Mouse (Mus musculus) cortical plate, adult 2 months (tissue): Measurements from ENCODE around the gene H2afv. TPM values are rescaled to one million over a fixed set of nuclear protein-coding genes. Genes with fewer than 3 reads are reported as not detected.
"Not testable (repeated sequence)": the region's sequence is repeated elsewhere in the genome, so short reads cannot be mapped to it uniquely, and the experiment has no call there.

Source experiments
- H3K27ac ChIP-seq: fragments of 200-500 bp; 2 replicates; pipeline ENCODE4 v1.5.1; 2012; ENCODE audit warnings: low read length, control low read depth, inconsistent platforms; ENCODE audit not compliant: insufficient read depth
- H3K4me1 ChIP-seq: fragments of 200-500 bp; 2 replicates; pipeline ENCODE4 v1.6.1; 2011; ENCODE audit warnings: low read length; ENCODE audit not compliant: control insufficient read depth, insufficient read depth
- H3K4me3 ChIP-seq: fragments of 200-500 bp; 2 replicates; pipeline ENCODE4 v1.5.1; 2011; ENCODE audit warnings: mild to moderate bottlenecking, low read length, control low read depth; ENCODE audit not compliant: insufficient read depth
- CTCF ChIP-seq: fragments of 200-500 bp; IDR thresholded peaks from 2 replicates; pipeline ENCODE4 v1.5.1; 2011; ENCODE audit warnings: mild to moderate bottlenecking, control low read depth, low read length; ENCODE audit not compliant: insufficient read depth; ENCODE audit errors: extremely low read depth
- POLR2A ChIP-seq: fragments of 200-500 bp; IDR thresholded peaks from 2 replicates; pipeline ENCODE4 v1.6.1; 2011; ENCODE audit warnings: mild to moderate bottlenecking, low read length, control low read depth; ENCODE audit not compliant: insufficient read depth; ENCODE audit errors: extremely low read depth
- polyA plus RNA-seq: library from polyadenylated mRNA; depleted of rRNA; stranded (reverse); fragments of >200 nt; gene quantifications from 2 replicates; pipeline ENCODE4 v1.2.3, GENCODE M21; 2012

H2afv gene
- polyA plus RNA-seq, 1 experiment: 83.3 TPM

- H3K27ac ChIP-seq: no peak overlapping the region
- TF ChIP-seq CTCF: no peak
- no peaks in the 10 kb centered on the region; the same call in 1 of the 2 replicates for H3K4me1 ChIP-seq
- peak overlapping the region; percentile 60; the same call in 1 of the 2 replicates for H3K4me3 ChIP-seq
These were observed 1.1 kb downstream of the H2afv start for GRCm38 (mm10) chr11:6443102-6443501.

DNA sequence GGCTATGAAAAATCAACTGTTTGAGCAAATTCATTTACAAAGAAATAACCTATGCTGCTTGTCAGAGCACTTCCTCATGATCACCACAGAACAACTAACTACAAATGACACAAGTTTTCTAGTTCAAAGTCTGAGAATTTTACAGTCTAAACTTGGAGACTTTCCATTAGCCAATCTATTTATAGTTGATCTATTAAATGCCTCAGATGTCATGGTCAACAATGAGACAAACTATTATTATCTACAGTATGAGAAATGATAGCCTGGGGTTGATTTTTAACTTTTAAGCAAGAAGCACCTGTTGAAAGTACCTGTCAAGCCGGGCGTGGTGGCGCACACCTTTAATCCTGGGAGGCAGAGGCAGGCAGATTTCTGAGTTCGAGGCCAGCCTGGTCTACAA is 1.7 kb downstream of the H2afv start:
- H3K27ac ChIP-seq: no peak overlapping the region
- TF ChIP-seq CTCF (no peak), POLR2A (no peak)
- no peaks in the 10 kb centered on the region; the same call in 1 of the 2 replicates for H3K4me1 ChIP-seq
- no peak overlapping the region for H3K4me3 ChIP-seq

DNA sequence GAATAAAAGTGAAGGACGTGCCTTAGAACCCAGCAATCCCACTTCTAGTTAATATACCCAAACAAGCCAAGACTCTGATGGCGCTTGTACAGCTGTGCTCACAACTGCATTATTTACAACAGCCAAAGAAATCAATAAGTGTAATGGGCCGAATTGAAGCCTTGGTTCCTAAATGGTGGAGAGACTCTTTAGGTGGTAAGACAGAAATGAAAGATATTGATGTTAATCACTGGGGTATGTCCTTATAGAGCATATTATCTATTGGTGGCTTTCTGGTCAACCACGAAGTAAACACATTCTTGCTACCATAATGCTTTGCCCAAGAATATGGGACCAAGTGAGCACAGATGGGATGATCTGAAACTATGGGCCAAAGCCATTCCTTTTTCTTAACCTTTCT is 4.1 kb downstream of the H2afv start:
- no peak overlapping the region for H3K27ac ChIP-seq
- no peak overlapping the region for H3K4me3 ChIP-seq
- TF ChIP-seq POLR2A: no peak
- no peak for TF ChIP-seq CTCF
- no peaks in the 10 kb centered on the region; the same call in 1 of the 2 replicates for H3K4me1 ChIP-seq

DNA sequence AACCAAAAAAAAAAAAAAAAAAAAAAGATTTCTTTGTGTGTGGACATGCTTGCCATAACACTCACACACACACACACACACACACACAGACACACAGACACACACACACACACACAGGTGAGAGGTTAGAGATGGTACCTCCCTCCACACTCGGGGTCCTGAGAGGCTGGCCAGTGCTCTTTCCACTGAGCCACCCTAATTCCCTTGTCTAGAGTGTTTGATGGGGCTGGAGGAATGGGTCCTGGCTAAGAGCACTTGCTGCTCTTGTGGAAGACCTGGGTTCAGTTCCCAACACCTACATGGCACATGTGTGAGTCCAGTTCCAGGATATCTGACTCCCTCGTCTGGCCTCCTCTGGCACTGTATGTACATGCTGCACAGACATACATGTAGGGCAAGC is 6.6 kb downstream of the H2afv start:
- TF ChIP-seq CTCF (no peak), POLR2A (no peak)
- no peak overlapping the region for H3K27ac ChIP-seq

GRCm38 (mm10) chr11:6436442-6436841 is 7.8 kb downstream of the H2afv start:
- Histone ChIP-seq H3K4me3 (no peak overlapping the region), H3K27ac (no peak overlapping the region), H3K4me1 (no peaks in the 10 kb centered on the region)
- TF ChIP-seq POLR2A (no peak), CTCF (peak; percentile 58)

More for the DNA sequence above, 6.6 kb downstream of the H2afv start:
- H3K4me1 ChIP-seq: no peaks in the 10 kb centered on the region
- no peak overlapping the region for H3K4me3 ChIP-seq

DNA sequence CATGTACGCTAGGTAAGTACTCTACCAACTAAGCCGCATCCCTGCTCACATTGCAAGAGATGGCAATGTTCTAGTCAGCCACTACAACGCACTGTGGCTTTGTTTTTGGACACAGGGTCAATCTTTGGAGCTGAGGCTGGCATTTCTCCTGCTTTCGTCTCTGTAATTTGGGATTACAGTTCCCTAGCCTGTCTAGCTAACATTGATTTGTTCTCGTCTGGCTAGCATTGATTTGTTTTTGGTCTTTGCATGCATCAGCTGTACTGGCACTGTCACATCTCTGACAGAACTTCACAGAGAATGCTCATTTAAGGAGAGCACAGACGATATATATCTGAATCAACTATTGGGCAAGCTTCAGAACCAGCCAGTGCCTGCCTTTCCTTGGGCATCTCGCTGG is 14.1 kb downstream of the H2afv start:
- H3K4me3 ChIP-seq: no peak overlapping the region
- no peak overlapping the region for H3K27ac ChIP-seq
- H3K4me1 ChIP-seq: no peaks in the 10 kb centered on the region
- no peak for TF ChIP-seq CTCF
- no peak for TF ChIP-seq POLR2A

GRCm38 (mm10) chr11:6420722-6421350 is 23.4 kb downstream of the H2afv start:
- no peak overlapping the region for H3K27ac ChIP-seq
- TF ChIP-seq POLR2A (peak; percentile 17; the same call in 1 of the 2 replicates), CTCF (no peak)
- no peak overlapping the region for H3K4me3 ChIP-seq
- H3K4me1 ChIP-seq: peaks cover 2% of the 10 kb centered on the region; the same call in 1 of the 2 replicates

DNA sequence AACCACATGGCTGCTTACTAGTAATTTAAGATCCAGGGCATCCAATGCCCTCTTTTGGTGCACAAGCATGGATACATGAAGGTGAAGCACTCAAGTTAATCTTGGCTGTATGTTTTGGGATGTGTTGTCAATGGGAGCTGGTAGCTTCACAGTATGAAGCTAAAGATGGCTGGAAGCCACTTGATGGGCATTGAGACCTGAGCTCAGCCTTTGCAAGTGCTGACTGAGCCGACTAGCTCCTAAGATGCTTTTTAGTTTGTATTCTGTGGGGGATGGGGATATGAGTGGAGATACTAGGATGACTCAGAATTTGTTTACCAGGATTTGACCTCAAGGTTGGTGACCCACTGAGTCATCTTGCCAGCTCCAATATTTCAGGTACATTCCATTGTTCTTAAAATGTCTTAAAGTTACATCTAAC is 23.9 kb downstream of the H2afv start:
- H3K27ac ChIP-seq: no peak overlapping the region
- TF ChIP-seq CTCF (no peak), POLR2A (no peak)
- no peak overlapping the region for H3K4me3 ChIP-seq
- H3K4me1 ChIP-seq: peaks cover 2% of the 10 kb centered on the region; the same call in 1 of the 2 replicates

GRCm38 (mm10) chr11:6419156-6419555 is 25.1 kb downstream of the H2afv start:
- not testable (repeated sequence) for H3K4me3 ChIP-seq, H3K4me1 ChIP-seq, H3K27ac ChIP-seq

DNA sequence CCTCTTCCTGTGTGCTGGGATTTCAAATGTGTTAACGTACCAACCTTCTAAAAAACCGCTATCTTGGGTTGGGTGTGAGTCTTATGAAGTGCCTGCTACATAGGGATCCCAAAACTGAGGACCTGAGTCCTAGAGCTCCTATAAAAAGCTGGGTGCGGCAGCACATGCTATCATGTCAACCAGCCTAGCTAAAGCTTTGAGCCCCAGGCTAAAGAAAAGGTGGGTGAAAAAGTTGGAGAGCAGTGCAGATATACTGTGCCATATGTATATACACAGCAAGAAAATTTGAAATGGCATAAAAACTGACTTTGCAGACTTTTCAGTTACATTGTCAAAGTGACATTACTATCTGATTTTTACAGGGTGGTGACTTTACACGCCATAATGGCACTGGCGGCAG is 25.5 kb downstream of the H2afv start:
- Histone ChIP-seq H3K4me3 (no peak overlapping the region), H3K4me1 (peaks cover 4% of the 10 kb centered on the region; the same call in 1 of the 2 replicates), H3K27ac (no peak overlapping the region)
- TF ChIP-seq POLR2A: no peak
- no peak for TF ChIP-seq CTCF

GRCm38 (mm10) chr11:6417490-6417889 is 26.8 kb downstream of the H2afv start:
- H3K4me3 ChIP-seq: peak overlapping the region; percentile 56; the same call in 1 of the 2 replicates
- no peak overlapping the region for H3K27ac ChIP-seq
- TF ChIP-seq CTCF (no peak), POLR2A (no peak)
- peaks cover 4% of the 10 kb centered on the region; the same call in 1 of the 2 replicates for H3K4me1 ChIP-seq
